Mouse (Mus musculus) myocyte (in vitro differentiated cells): ENCODE results near the gene Nr4a3. TPM values are rescaled to one million over a fixed set of nuclear protein-coding genes. Genes with fewer than 3 reads are reported as not detected.

Experiments
- H3K27me3 ChIP-seq: one replicate; pipeline ENCODE4 v1.6.1; 2011; ENCODE audit not compliant: control insufficient read depth, insufficient read depth, insufficient read length
- H3K36me3 ChIP-seq: one replicate; pipeline ENCODE4 v1.6.1; 2011; ENCODE audit not compliant: control insufficient read depth, insufficient read depth
- H3K4me2 ChIP-seq: one replicate; pipeline ENCODE4 v1.6.1; 2011; ENCODE audit warnings: low read depth, control low read depth
- H3K4me3 ChIP-seq: one replicate; pipeline ENCODE4 v1.5.1; 2011; ENCODE audit warnings: mild to moderate bottlenecking, control low read depth, moderate library complexity
- H3K79me2 ChIP-seq: one replicate; pipeline ENCODE4 v1.6.1; 2011; ENCODE audit not compliant: control insufficient read depth, insufficient read depth
- H3ac ChIP-seq: one replicate; pipeline ENCODE4 v1.6.1; 2011; ENCODE audit not compliant: control insufficient read depth, insufficient read length
- CEBPB ChIP-seq: IDR thresholded peaks from 2 replicates; pipeline ENCODE4 v1.6.1; 2011; ENCODE audit warnings: mild to moderate bottlenecking, moderate library complexity; ENCODE audit not compliant: poor library complexity, insufficient read depth, severe bottlenecking
- E2F4 ChIP-seq: IDR thresholded peaks from one replicate; pipeline ENCODE4 v1.6.1; 2011; ENCODE audit warnings: mild to moderate bottlenecking, control low read depth, moderate library complexity; ENCODE audit not compliant: insufficient read depth
- MAX ChIP-seq: IDR thresholded peaks from one replicate; pipeline ENCODE4 v1.6.1; 2011; ENCODE audit warnings: low read depth, mild to moderate bottlenecking, control low read depth
- MYOD1 ChIP-seq, 3 experiments: IDR thresholded peaks; one replicate each; pipeline ENCODE4 v1.6.1; 2011; ENCODE audit warnings: control low read depth in 2 of 3, low read depth in 2 of 3, mild to moderate bottlenecking in 2 of 3, moderate library complexity in 1 of 3; ENCODE audit not compliant: insufficient read length in 2 of 3, control insufficient read depth in 1 of 3
- MYOG ChIP-seq, 3 experiments: IDR thresholded peaks; one replicate each; pipeline ENCODE4 v1.6.1; 2011; ENCODE audit warnings: control low read depth in 2 of 3, low read depth in 2 of 3, mild to moderate bottlenecking in 2 of 3; ENCODE audit not compliant: insufficient read length in 2 of 3, control insufficient read depth in 1 of 3, insufficient read depth in 1 of 3
- POLR2A ChIP-seq: IDR thresholded peaks from one replicate; pipeline ENCODE4 v1.6.1; 2011; ENCODE audit warnings: low read depth, mild to moderate bottlenecking, control low read depth, moderate library complexity; ENCODE audit not compliant: insufficient read length
- POLR2AphosphoS2 ChIP-seq: IDR thresholded peaks from one replicate; pipeline ENCODE4 v1.6.1; 2011; ENCODE audit warnings: low read depth, control low read depth; ENCODE audit not compliant: insufficient read length
- REST ChIP-seq: IDR thresholded peaks from one replicate; pipeline ENCODE4 v1.6.1; 2011; ENCODE audit warnings: mild to moderate bottlenecking, control low read depth, moderate library complexity; ENCODE audit not compliant: insufficient read depth, insufficient read length
- SRF ChIP-seq: IDR thresholded peaks from one replicate; pipeline ENCODE4 v1.6.1; 2011; ENCODE audit warnings: low read depth; ENCODE audit not compliant: control insufficient read depth, insufficient read length
- TCF12 ChIP-seq: IDR thresholded peaks from one replicate; pipeline ENCODE4 v1.6.1; 2011; ENCODE audit warnings: mild to moderate bottlenecking, control low read depth; ENCODE audit not compliant: poor library complexity, insufficient read depth, severe bottlenecking
- TCF3 ChIP-seq: IDR thresholded peaks from one replicate; pipeline ENCODE4 v1.6.1; 2011; ENCODE audit warnings: low read depth, control low read depth; ENCODE audit not compliant: insufficient read length
- USF1 ChIP-seq: IDR thresholded peaks from one replicate; pipeline ENCODE4 v1.6.1; 2011; ENCODE audit warnings: low read depth, mild to moderate bottlenecking, control low read depth, moderate library complexity
- polyA plus RNA-seq: library from polyadenylated mRNA; unstranded; fragments of >200 nt; fragmentation: generic; extraction: Trizol; gene quantifications from one replicate; pipeline ENCODE4 v1.2.1, GENCODE M21; 2012; ENCODE audit warnings: missing spikeins

The Nr4a3 gene
- polyA plus RNA-seq, 1 experiment = 0.32 TPM

DNA sequence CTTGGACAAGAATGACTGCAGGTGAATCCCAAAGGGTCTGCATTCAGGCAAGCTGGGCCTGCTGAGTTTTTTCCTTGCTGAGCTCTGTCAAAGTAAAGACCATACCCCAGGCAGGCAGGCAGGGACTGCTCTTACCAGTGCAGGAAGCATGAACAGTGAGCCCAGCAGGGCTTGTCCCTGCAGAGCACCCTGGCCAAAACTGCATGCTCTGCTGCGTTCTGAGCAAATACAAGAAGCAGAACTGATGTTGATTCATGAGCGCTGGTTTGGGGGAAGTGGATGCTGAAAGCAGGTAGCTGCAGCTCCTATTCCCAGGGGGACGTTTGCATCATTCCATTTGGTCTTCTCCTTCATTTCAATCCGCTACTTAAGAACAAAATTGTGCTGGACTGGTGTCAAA lies 19.4 kb downstream of the Nr4a3 start:
- H3K79me2 ChIP-seq = no peaks in the 10 kb centered on the region
- no peak overlapping the region for H3K4me3 ChIP-seq
- H3K36me3 ChIP-seq = no peaks in the 10 kb centered on the region
- no peak overlapping the region for H3K4me2 ChIP-seq
- peaks cover 16% of the 10 kb centered on the region for H3K27me3 ChIP-seq
- H3ac ChIP-seq = no peak overlapping the region
- no peak for TF ChIP-seq MYOG (IDR thresholded peaks at IDR 0.05; ENCODE audit: control insufficient read depth in 1 of 3, insufficient read depth in 1 of 3, insufficient read length in 2 of 3, low read depth in 2 of 3)
- no peak for TF ChIP-seq REST
- TF ChIP-seq USF1 = no peak
- no peak for TF ChIP-seq CEBPB
- no peak for TF ChIP-seq TCF12

- Histone ChIP-seq H3K4me3 (no peak overlapping the region), H3ac (no peak overlapping the region), H3K79me2 (no peaks in the 10 kb centered on the region), H3K27me3 (peaks cover 15% of the 10 kb centered on the region), H3K36me3 (no peaks in the 10 kb centered on the region), H3K4me2 (no peak overlapping the region)
- no peak for TF ChIP-seq USF1
- TF ChIP-seq POLR2AphosphoS2 = no peak
- TF ChIP-seq E2F4 = no peak
- TF ChIP-seq TCF12 = no peak
- TF ChIP-seq TCF3 = no peak
- no peak for TF ChIP-seq POLR2A
- no peak for TF ChIP-seq MYOD1 (IDR thresholded peaks at IDR 0.05; ENCODE audit: control insufficient read depth in 1 of 3, insufficient read length in 2 of 3, low read depth in 2 of 3)
- no peak for TF ChIP-seq REST
- TF ChIP-seq MAX = no peak
- TF ChIP-seq MYOG (IDR thresholded peaks at IDR 0.05; ENCODE audit: control insufficient read depth in 1 of 3, insufficient read depth in 1 of 3, insufficient read length in 2 of 3, low read depth in 2 of 3) = no peak
These were observed 21.7 kb downstream of the Nr4a3 start for GRCm38 (mm10) chr4:48066676-48067075.

GRCm38 (mm10) chr4:48069111-48069510 lies 24.2 kb downstream of the Nr4a3 start:
- no peak overlapping the region for H3K4me2 ChIP-seq
- H3K4me3 ChIP-seq = no peak overlapping the region
- TF ChIP-seq POLR2A (no peak), REST (no peak)
- no peaks in the 10 kb centered on the region for H3K36me3 ChIP-seq
- H3K79me2 ChIP-seq = no peaks in the 10 kb centered on the region
- H3K27me3 ChIP-seq = peaks cover 6% of the 10 kb centered on the region
- no peak overlapping the region for H3ac ChIP-seq

DNA sequence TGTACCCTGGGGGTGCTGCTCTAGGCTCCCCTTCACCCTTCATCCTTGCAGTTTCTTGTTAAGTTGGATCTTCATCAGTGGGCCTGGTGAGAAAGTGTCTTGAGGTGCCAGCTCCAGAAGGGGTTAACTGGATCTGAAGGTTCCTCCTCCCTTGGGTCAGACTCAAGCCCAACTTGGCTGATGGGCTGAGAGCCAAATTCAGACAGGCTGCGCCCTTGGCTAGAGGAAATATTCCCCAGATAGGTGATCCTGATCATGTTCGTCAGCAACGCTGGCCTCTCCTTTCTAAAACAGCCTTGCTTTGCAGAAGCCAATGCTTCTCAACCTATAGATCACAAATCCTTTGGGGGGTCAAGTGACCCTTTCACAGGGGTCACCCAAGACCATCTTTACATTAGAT lies 27.1 kb downstream of the Nr4a3 start:
- no peaks in the 10 kb centered on the region for H3K36me3 ChIP-seq
- no peaks in the 10 kb centered on the region for H3K79me2 ChIP-seq
- no peak overlapping the region for H3K4me3 ChIP-seq
- H3K27me3 ChIP-seq = peaks cover 6% of the 10 kb centered on the region
- H3K4me2 ChIP-seq = no peak overlapping the region
- no peak overlapping the region for H3ac ChIP-seq
- TF ChIP-seq POLR2AphosphoS2 (no peak), SRF (no peak), REST (no peak), E2F4 (no peak), MYOD1 (IDR thresholded peaks at IDR 0.05; ENCODE audit: control insufficient read depth in 1 of 3, insufficient read length in 2 of 3, low read depth in 2 of 3) (no peak), TCF3 (no peak), CEBPB (no peak), TCF12 (no peak)

DNA sequence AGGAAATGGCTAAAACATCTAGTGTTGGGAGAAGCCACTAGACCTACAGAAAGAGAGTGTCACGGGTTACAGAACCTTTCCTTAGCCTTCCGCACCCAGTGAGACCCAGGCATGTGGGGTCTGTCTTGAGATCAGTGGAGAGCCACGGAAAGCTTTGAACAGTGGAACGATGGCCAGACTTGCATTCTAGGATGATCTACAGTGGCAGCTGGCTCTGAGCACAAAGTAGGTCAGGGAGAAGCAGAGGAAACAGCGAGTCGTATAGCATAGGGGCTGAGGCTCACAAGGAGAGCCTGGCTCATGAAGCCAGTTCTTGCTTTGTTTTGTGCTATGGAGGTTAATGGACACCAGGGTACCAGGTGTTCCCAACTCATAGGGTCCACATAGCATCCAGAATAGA lies 28.4 kb downstream of the Nr4a3 start:
- Histone ChIP-seq H3K4me2 (no peak overlapping the region), H3K27me3 (peaks cover 2% of the 10 kb centered on the region), H3ac (no peak overlapping the region), H3K4me3 (no peak overlapping the region), H3K36me3 (no peaks in the 10 kb centered on the region), H3K79me2 (no peaks in the 10 kb centered on the region)
- TF ChIP-seq POLR2AphosphoS2 = no peak
- TF ChIP-seq POLR2A = no peak
- no peak for TF ChIP-seq MYOG (IDR thresholded peaks at IDR 0.05; ENCODE audit: control insufficient read depth in 1 of 3, insufficient read depth in 1 of 3, insufficient read length in 2 of 3, low read depth in 2 of 3)
- TF ChIP-seq E2F4 = no peak
- no peak for TF ChIP-seq CEBPB
- TF ChIP-seq TCF3 = no peak
- TF ChIP-seq USF1 = no peak
- TF ChIP-seq MAX = no peak
- TF ChIP-seq SRF = no peak
- no peak for TF ChIP-seq MYOD1 (IDR thresholded peaks at IDR 0.05; ENCODE audit: control insufficient read depth in 1 of 3, insufficient read length in 2 of 3, low read depth in 2 of 3)
